Mouse (Mus musculus): Measurements from ENCODE around the gene Nptn. TPM values are rescaled to one million over a fixed set of nuclear protein-coding genes. Genes with fewer than 3 reads are reported as not detected.

The Nptn gene
- polyA plus RNA-seq, 1 experiment from 2014 or later: 85.0 TPM

DNA sequence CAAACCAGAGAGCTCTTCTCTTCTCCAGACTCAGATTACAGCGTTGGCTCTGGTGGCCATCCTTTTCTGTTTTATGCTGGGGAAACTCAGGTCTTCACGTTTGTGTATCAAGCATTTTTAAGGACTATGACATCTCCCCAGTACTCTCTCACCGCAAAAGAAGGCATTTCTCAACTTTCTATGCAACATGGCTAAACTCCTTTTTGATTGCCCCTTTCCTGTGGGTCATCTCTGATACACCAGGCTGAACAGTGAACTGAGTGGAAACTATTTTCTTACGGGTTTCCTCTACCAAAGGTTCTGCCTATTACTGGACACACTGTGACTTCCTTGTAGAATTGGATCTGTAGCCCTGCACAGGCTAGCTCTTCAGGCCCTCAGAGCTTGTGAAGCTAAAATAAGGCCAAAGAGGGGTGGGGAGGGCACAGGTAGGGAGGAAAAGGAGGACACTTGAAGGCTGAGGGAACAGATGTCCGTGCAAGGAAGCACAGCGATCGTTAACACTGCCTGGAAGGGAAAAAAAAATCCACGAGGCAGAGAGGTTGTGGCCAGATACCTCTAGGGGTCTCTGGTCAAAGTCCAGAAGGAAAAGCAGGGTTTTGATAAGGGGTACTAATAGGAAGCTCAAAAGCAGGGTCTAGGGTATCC is 633 bp upstream of the Nptn start:
- peak overlapping the region; percentile 96 for H3K4me3 ChIP-seq (ENCODE audit: low read depth, low read length)
- peak overlapping the region; percentile 53 for H3K4me2 ChIP-seq (ENCODE audit: low read depth)
- DNase-seq (ENCODE audit: low spot score) (no peak), ATAC-seq (ENCODE audit: insufficient read depth, low FRiP score, low TSS enrichment) (no peak; the same call in 1 of the 2 replicates)
- 37% methylated on average over 8 of the region's 8 CpGs for WGBS
- peak overlapping the region; percentile 70 for H3K27ac ChIP-seq (ENCODE audit: low read depth, low read length)
- no peaks in the 10 kb centered on the region for H3K36me3 ChIP-seq (ENCODE audit: control insufficient read depth, insufficient read depth, low read length)
- H3K9ac ChIP-seq (ENCODE audit: low read length): peak overlapping the region; percentile 60
- H3K27me3 ChIP-seq (ENCODE audit: control insufficient read depth, insufficient read depth, low read length): no peaks in the 10 kb centered on the region
- no peaks in the 10 kb centered on the region for H3K9me3 ChIP-seq (ENCODE audit: control insufficient read depth, low read length)
- peaks cover 7% of the 10 kb centered on the region; the same call in 1 of the 2 replicates for H3K4me1 ChIP-seq (ENCODE audit: control insufficient read depth, insufficient read depth, low read length)

DNA sequence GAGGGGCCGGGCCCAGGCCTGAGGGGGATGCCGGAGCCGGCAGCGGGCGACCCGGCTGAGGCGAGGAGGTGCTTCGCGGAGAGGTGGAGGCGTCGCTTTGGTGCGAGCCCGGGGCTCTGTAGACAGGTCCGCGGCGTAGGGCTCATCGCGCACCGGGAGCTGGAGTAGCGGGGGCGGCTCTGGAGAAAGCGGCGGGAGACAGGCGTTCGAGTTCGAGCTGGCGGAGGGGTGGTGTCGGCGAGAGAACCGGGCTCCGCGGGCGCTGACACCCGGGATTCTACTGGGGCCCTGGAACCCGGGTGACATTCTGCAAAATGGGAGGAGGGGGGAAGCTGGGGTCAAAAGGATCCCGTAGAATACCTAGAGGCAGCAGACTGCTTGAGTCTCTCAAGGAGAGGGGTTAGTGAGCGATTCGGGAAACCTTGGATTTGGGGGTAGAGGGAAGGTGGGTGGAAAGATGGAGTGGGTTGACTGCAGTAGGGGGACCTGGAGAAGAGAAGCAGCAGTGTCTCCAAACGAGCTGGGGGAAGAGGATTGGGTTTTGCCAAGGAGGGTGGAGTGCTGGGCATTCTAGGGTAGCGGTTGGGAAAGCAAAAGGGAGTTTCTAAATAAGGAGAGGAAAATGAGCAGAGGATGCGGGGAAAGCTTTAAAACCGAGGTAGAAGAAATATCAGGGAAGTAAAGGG is 684 bp downstream of the Nptn start:
- WGBS: under 1% methylated on average over 42 of the region's 42 CpGs
- ATAC-seq (ENCODE audit: insufficient read depth, low FRiP score, low TSS enrichment): peak; percentile 66

DNA sequence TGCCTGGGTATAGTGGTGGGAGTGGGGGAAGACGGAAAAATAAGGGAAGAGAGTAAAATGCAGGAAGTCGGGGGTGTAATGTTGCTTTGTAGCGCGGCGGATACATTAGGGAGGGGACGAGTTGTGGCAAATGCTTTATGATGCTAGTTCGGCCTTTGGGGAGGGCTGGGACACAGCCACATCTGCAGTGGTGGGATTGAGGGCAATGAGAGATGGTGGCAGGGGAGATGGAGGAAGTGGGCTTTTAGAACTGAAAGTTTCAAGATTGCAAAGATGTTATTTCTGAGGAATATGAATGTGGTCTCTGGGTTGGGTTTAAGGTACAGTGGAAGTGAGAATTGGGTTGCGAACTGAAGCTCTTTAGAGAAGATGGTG is 1.2 kb downstream of the Nptn start:
- Histone ChIP-seq H3K4me2 (ENCODE audit: low read depth) (peak overlapping the region; percentile 49), H3K27me3 (ENCODE audit: control insufficient read depth, insufficient read depth, low read length) (no peaks in the 10 kb centered on the region), H3K4me3 (ENCODE audit: low read depth, low read length) (peak overlapping the region; percentile 96), H3K27ac (ENCODE audit: low read depth, low read length) (peak overlapping the region; percentile 97), H3K9me3 (ENCODE audit: control insufficient read depth, low read length) (no peaks in the 10 kb centered on the region), H3K36me3 (ENCODE audit: control insufficient read depth, insufficient read depth, low read length) (no peaks in the 10 kb centered on the region), H3K4me1 (ENCODE audit: control insufficient read depth, insufficient read depth, low read length) (peaks cover 7% of the 10 kb centered on the region; the same call in 1 of the 2 replicates), H3K9ac (ENCODE audit: low read length) (peak overlapping the region; percentile 97)
- WGBS: 2% methylated on average over 8 of the region's 8 CpGs
- ATAC-seq (ENCODE audit: insufficient read depth, low FRiP score, low TSS enrichment): no peak
- DNase-seq (ENCODE audit: low spot score): peak; percentile 43

More for the DNA sequence above, 684 bp downstream of the Nptn start:
- Histone ChIP-seq H3K4me1 (ENCODE audit: control insufficient read depth, insufficient read depth, low read length) (peaks cover 7% of the 10 kb centered on the region; the same call in 1 of the 2 replicates), H3K9me3 (ENCODE audit: control insufficient read depth, low read length) (no peaks in the 10 kb centered on the region), H3K4me3 (ENCODE audit: low read depth, low read length) (peak overlapping the region; percentile 96), H3K9ac (ENCODE audit: low read length) (peak overlapping the region; percentile 97), H3K4me2 (ENCODE audit: low read depth) (peak overlapping the region; percentile 49), H3K36me3 (ENCODE audit: control insufficient read depth, insufficient read depth, low read length) (no peaks in the 10 kb centered on the region), H3K27me3 (ENCODE audit: control insufficient read depth, insufficient read depth, low read length) (no peaks in the 10 kb centered on the region), H3K27ac (ENCODE audit: low read depth, low read length) (peak overlapping the region; percentile 97)
- DNase-seq (ENCODE audit: low spot score): peak; percentile 58

- Histone ChIP-seq H3K27me3 (ENCODE audit: control insufficient read depth, insufficient read depth, low read length) (no peaks in the 10 kb centered on the region), H3K9me3 (ENCODE audit: control insufficient read depth, low read length) (no peaks in the 10 kb centered on the region), H3K4me2 (ENCODE audit: low read depth) (no peak overlapping the region), H3K27ac (ENCODE audit: low read depth, low read length) (no peak overlapping the region), H3K4me3 (ENCODE audit: low read depth, low read length) (no peak overlapping the region), H3K9ac (ENCODE audit: low read length) (no peak overlapping the region), H3K4me1 (ENCODE audit: control insufficient read depth, insufficient read depth, low read length) (peaks cover 7% of the 10 kb centered on the region; the same call in 1 of the 2 replicates), H3K36me3 (ENCODE audit: control insufficient read depth, insufficient read depth, low read length) (no peaks in the 10 kb centered on the region)
- no peak for DNase-seq (ENCODE audit: low spot score)
- ATAC-seq (ENCODE audit: insufficient read depth, low FRiP score, low TSS enrichment): no peak
- 89% methylated on average over 1 of the region's 1 CpGs for WGBS
These were observed 2.3 kb downstream of the Nptn start for GRCm38 (mm10) chr9:58584323-58584722.

- Histone ChIP-seq H3K27ac (ENCODE audit: low read depth, low read length) (no peak overlapping the region), H3K36me3 (ENCODE audit: control insufficient read depth, insufficient read depth, low read length) (no peaks in the 10 kb centered on the region), H3K9me3 (ENCODE audit: control insufficient read depth, low read length) (no peaks in the 10 kb centered on the region), H3K4me2 (ENCODE audit: low read depth) (no peak overlapping the region), H3K27me3 (ENCODE audit: control insufficient read depth, insufficient read depth, low read length) (no peaks in the 10 kb centered on the region), H3K4me1 (ENCODE audit: control insufficient read depth, insufficient read depth, low read length) (peaks cover 7% of the 10 kb centered on the region; the same call in 1 of the 2 replicates), H3K9ac (ENCODE audit: low read length) (no peak overlapping the region), H3K4me3 (ENCODE audit: low read depth, low read length) (no peak overlapping the region)
- WGBS: 92% methylated on average over 4 of the region's 4 CpGs
- DNase-seq (ENCODE audit: low spot score) (no peak), ATAC-seq (ENCODE audit: insufficient read depth, low FRiP score, low TSS enrichment) (no peak)
These were observed 6.6 kb downstream of the Nptn start for GRCm38 (mm10) chr9:58588657-58589056.

- DNase-seq (ENCODE audit: low spot score): no peak
- WGBS: 100% methylated on average over 1 of the region's 1 CpGs
These were observed 13.3 kb downstream of the Nptn start for GRCm38 (mm10) chr9:58595313-58595712.

DNA sequence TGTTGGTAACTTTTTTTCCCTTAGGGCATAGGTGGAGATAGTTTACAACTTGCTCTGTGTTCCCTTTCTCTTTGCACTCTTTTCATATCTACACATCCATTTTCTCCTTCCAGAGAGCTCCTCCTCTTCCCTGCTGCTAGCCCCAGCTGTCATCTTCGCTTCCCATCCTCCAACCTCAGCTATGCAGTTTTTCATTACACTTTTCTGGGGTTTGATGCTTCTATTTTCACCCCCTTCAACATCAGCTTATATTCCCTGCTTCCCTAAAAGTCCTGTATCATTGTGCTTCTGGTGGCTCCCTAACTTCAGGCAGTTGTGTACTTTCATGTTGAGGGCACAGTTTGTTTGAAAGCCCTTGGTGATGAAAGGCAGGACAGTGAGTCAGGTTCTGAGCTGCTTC is 31.8 kb downstream of the Nptn start:
- H3K9ac ChIP-seq (ENCODE audit: low read length): no peak overlapping the region
- H3K36me3 ChIP-seq (ENCODE audit: control insufficient read depth, insufficient read depth, low read length): no peaks in the 10 kb centered on the region
- no peak overlapping the region for H3K27ac ChIP-seq (ENCODE audit: low read depth, low read length)
- H3K4me1 ChIP-seq (ENCODE audit: control insufficient read depth, insufficient read depth, low read length): no peaks in the 10 kb centered on the region
- H3K4me3 ChIP-seq (ENCODE audit: low read depth, low read length): no peak overlapping the region
- no peak overlapping the region for H3K4me2 ChIP-seq (ENCODE audit: low read depth)
- no peaks in the 10 kb centered on the region for H3K27me3 ChIP-seq (ENCODE audit: control insufficient read depth, insufficient read depth, low read length)
- no peak for ATAC-seq (ENCODE audit: insufficient read depth, low FRiP score, low TSS enrichment)
- WGBS: 85% methylated on average over 1 of the region's 1 CpGs
- H3K9me3 ChIP-seq (ENCODE audit: control insufficient read depth, low read length): no peaks in the 10 kb centered on the region
- no peak for DNase-seq (ENCODE audit: low spot score)

More at GRCm38 (mm10) chr9:58595313-58595712, 13.3 kb downstream of the Nptn start:
- Histone ChIP-seq H3K4me3 (ENCODE audit: low read depth, low read length) (no peak overlapping the region), H3K27me3 (ENCODE audit: control insufficient read depth, insufficient read depth, low read length) (no peaks in the 10 kb centered on the region), H3K4me1 (ENCODE audit: control insufficient read depth, insufficient read depth, low read length) (no peaks in the 10 kb centered on the region), H3K4me2 (ENCODE audit: low read depth) (no peak overlapping the region), H3K27ac (ENCODE audit: low read depth, low read length) (no peak overlapping the region), H3K9me3 (ENCODE audit: control insufficient read depth, low read length) (no peaks in the 10 kb centered on the region), H3K36me3 (ENCODE audit: control insufficient read depth, insufficient read depth, low read length) (no peaks in the 10 kb centered on the region), H3K9ac (ENCODE audit: low read length) (no peak overlapping the region)
- ATAC-seq (ENCODE audit: insufficient read depth, low FRiP score, low TSS enrichment): no peak

DNA sequence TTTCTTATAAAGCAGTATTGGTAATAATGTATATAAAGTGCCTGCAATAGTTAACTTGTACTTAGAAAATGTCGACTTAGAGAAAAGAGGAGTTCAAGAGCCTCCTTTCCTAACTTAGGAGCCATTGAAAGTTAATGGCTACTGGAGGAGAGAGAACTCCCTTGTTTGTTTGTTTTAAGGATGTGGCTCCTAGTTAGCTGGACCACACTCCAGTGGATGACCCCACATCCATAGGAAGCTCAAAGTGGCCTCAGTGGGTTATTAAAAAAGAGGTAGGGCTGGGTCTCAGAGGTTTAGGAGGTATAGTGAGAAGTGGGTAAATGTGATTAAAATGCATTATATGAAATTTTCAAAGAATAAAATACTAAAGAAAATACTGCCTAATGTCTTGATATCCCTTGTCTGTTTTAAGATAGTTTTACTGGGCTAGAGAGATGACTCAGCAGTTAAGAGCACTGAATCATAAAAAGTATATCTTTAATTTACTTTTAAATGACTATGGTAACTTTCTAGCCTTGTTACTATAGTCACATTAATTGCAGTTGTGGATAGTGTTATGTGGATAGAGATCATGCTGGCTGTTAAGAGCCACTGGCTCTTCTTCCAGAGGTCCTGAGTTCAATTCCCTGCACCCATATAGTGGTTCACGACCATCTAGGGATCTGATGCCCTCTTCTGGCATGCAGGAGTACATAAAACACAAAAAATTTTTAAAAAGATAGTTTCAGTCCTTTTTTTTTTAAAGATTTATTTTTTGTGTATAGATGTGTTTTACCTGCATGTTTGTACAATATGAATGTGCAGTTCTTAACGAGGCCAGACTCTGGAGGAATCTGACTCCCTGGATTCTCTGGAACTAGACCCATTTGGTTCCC is 33.3 kb downstream of the Nptn start:
- 86% methylated on average over 3 of the region's 3 CpGs for WGBS
- DNase-seq (ENCODE audit: low spot score): no peak
- Histone ChIP-seq H3K36me3 (ENCODE audit: control insufficient read depth, insufficient read depth, low read length) (no peaks in the 10 kb centered on the region), H3K4me3 (ENCODE audit: low read depth, low read length) (no peak overlapping the region), H3K27me3 (ENCODE audit: control insufficient read depth, insufficient read depth, low read length) (no peaks in the 10 kb centered on the region), H3K9me3 (ENCODE audit: control insufficient read depth, low read length) (no peaks in the 10 kb centered on the region), H3K9ac (ENCODE audit: low read length) (no peak overlapping the region), H3K4me2 (ENCODE audit: low read depth) (no peak overlapping the region), H3K4me1 (ENCODE audit: control insufficient read depth, insufficient read depth, low read length) (no peaks in the 10 kb centered on the region), H3K27ac (ENCODE audit: low read depth, low read length) (no peak overlapping the region)
- ATAC-seq (ENCODE audit: insufficient read depth, low FRiP score, low TSS enrichment): no peak

Data from neural tube, embryonic 11.5 days (tissue).